Mouse (Mus musculus) bone marrow macrophage, adult 2 months (primary cell): ENCODE measurements around the gene Kcnip2.

Source experiments
- CTCF ChIP-seq: IDR thresholded peaks from 2 replicates; pipeline ENCODE4 v1.5.1; 2012; ENCODE audit warnings: low read depth, mild to moderate bottlenecking, low read length, moderate library complexity
- POLR2A ChIP-seq: IDR thresholded peaks from 2 replicates; pipeline ENCODE4 v1.6.1; 2012; ENCODE audit warnings: mild to moderate bottlenecking, low read depth, low read length, borderline replicate concordance

DNA sequence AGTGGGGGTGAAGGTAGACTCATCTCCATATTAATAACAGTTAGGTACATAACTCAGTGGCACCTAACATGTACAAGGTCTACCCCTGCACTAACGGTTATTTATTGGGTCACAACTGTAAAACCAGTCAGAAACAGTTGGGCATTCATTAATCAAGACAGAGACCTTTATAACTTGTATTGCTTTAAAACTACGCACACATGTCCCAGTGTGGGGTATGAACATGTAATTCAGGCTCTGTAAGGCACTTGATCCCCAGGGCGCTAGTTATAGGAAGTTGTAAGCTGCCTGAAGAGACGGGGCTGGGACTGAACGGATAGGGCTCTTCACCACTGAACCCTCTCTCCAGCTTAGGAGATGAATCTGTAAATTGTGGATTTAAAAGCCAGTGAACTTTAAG lies 57.2 kb downstream of the Kcnip2 start:
- TF ChIP-seq POLR2A (no peak), CTCF (no peak)
